Mouse (Mus musculus): ENCODE measurements at regions not wholly inside any gene's neighbourhood (a gene's known extent, or its start where the extent isn't known, plus 50 kb on each side); places are given as distances from the start of the nearest gene placed in this dataset.

GRCm38 (mm10) chr4:31167431-31167830 is 796.5 kb upstream of the Map3k7 start:
- no peaks in the 10 kb centered on the region for H3K4me1 ChIP-seq (ENCODE audit: control insufficient read depth, insufficient read depth, insufficient read length, low read length)
- H3K4me3 ChIP-seq (ENCODE audit: insufficient read depth, low read depth, low read length): no peak overlapping the region
- H3K27ac ChIP-seq (replicated peaks; ENCODE audit: low read depth, low read length): no peak overlapping the region

GRCm38 (mm10) chr4:31168357-31168756 is 795.5 kb upstream of the Map3k7 start:
- Histone ChIP-seq H3K4me3 (ENCODE audit: insufficient read depth, low read depth, low read length) (no peak overlapping the region), H3K27ac (replicated peaks; ENCODE audit: low read depth, low read length) (no peak overlapping the region), H3K4me1 (ENCODE audit: control insufficient read depth, insufficient read depth, insufficient read length, low read length) (no peaks in the 10 kb centered on the region)

DNA sequence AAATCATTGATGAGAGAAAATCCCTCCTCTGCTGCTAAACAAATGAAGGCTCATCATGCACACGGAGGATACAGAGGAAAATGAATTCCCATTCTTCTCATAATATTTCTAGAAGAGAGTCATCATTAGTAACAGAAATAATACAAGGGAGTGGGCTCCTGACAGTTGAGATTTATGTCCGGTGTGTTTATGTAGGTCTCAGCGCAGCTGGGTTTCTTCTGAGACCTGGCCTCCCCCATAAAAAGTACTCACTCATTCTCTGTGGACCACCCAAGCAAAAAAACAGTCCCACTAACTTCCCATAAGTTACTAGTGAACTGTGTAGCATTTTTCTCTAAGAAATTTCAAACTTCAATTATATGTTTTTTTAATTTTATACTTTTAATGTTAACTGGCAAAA is 792.7 kb upstream of the Map3k7 start:
- no peak overlapping the region for H3K4me3 ChIP-seq (ENCODE audit: insufficient read depth, low read depth, low read length)
- no peak overlapping the region for H3K27ac ChIP-seq (replicated peaks; ENCODE audit: low read depth, low read length)
- H3K4me1 ChIP-seq (ENCODE audit: control insufficient read depth, insufficient read depth, insufficient read length, low read length): no peaks in the 10 kb centered on the region

- Histone ChIP-seq H3K27ac (replicated peaks; ENCODE audit: low read depth, low read length) (no peak overlapping the region), H3K4me3 (ENCODE audit: insufficient read depth, low read depth, low read length) (no peak overlapping the region), H3K4me1 (ENCODE audit: control insufficient read depth, insufficient read depth, insufficient read length, low read length) (no peaks in the 10 kb centered on the region)
Observed at GRCm38 (mm10) chr4:31197852-31198251, 766.0 kb upstream of the Map3k7 start.

- Histone ChIP-seq H3K27ac (replicated peaks; ENCODE audit: low read depth, low read length) (no peak overlapping the region), H3K4me3 (ENCODE audit: insufficient read depth, low read depth, low read length) (no peak overlapping the region), H3K4me1 (ENCODE audit: control insufficient read depth, insufficient read depth, insufficient read length, low read length) (no peaks in the 10 kb centered on the region)
Observed at GRCm38 (mm10) chr4:31203286-31203685, 760.6 kb upstream of the Map3k7 start.

- Histone ChIP-seq H3K4me3 (ENCODE audit: insufficient read depth, low read depth, low read length) (no peak overlapping the region), H3K4me1 (ENCODE audit: control insufficient read depth, insufficient read depth, insufficient read length, low read length) (no peaks in the 10 kb centered on the region), H3K27ac (replicated peaks; ENCODE audit: low read depth, low read length) (no peak overlapping the region)
Observed at GRCm38 (mm10) chr4:31205332-31205970, 758.4 kb upstream of the Map3k7 start.

DNA sequence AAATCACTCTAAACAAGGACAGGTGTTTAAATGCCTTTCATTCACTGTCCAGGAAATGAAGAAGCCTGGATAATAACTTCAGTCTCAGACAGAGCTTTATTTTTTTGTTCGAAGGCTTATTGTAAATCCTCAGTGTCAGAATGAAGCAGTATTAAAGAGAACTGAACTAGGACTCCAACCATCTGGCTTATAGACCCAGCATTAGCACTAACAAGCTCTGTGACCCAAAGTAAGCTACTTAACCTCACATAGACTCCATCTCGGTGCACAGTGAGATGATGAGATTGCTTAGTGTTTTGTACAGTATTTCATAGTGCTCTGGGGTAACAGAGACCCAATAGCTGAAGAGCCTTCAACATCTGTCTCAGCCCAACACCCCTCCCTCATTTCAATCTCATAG is 738.2 kb upstream of the Map3k7 start:
- Histone ChIP-seq H3K4me3 (ENCODE audit: insufficient read depth, low read depth, low read length) (no peak overlapping the region), H3K4me1 (ENCODE audit: control insufficient read depth, insufficient read depth, insufficient read length, low read length) (no peaks in the 10 kb centered on the region), H3K27ac (replicated peaks; ENCODE audit: low read depth, low read length) (no peak overlapping the region)

- no peak overlapping the region for H3K4me3 ChIP-seq (ENCODE audit: insufficient read depth, low read depth, low read length)
- H3K27ac ChIP-seq (replicated peaks; ENCODE audit: low read depth, low read length): no peak overlapping the region
- H3K4me1 ChIP-seq (ENCODE audit: control insufficient read depth, insufficient read depth, insufficient read length, low read length): no peaks in the 10 kb centered on the region
Observed at GRCm38 (mm10) chr4:31268825-31269495, 694.9 kb upstream of the Map3k7 start.

- Histone ChIP-seq H3K4me3 (ENCODE audit: insufficient read depth, low read depth, low read length) (no peak overlapping the region), H3K27ac (replicated peaks; ENCODE audit: low read depth, low read length) (no peak overlapping the region), H3K4me1 (ENCODE audit: control insufficient read depth, insufficient read depth, insufficient read length, low read length) (no peaks in the 10 kb centered on the region)
Observed at GRCm38 (mm10) chr4:31274131-31274530, 689.8 kb upstream of the Map3k7 start.

DNA sequence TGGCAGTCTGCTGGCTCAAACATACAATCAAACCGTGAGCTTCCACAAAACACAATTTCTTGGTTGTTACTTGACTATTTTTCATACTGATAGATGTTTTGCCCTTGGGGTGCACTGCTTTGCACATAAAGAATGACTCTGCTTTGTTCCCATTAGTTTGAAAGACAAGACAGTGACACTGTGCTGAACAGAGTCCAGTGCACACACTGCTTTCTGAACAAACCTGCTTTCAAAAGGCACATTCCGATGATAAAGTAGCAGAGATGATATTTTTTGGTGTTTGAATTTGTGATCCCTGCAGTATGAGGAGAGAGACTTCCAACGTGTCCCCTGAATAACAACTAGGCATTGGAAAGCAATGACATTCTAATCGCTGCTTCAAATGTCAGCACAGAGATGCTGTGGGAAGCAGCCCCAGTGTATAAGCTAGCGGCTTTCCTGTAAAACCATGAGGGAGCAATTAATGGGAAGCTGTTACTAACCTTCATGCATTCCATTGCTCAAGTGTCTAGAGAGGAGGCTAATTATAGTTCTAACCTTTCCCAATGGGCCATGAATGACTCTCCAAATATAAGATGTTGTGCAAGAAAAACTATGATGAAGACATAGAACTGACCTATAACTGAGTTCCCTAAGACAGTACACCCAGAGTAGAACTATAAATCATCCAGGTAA is 673.5 kb upstream of the Map3k7 start:
- Histone ChIP-seq H3K4me3 (ENCODE audit: insufficient read depth, low read depth, low read length) (no peak overlapping the region), H3K4me1 (ENCODE audit: control insufficient read depth, insufficient read depth, insufficient read length, low read length) (no peaks in the 10 kb centered on the region), H3K27ac (replicated peaks; ENCODE audit: low read depth, low read length) (no peak overlapping the region)

DNA sequence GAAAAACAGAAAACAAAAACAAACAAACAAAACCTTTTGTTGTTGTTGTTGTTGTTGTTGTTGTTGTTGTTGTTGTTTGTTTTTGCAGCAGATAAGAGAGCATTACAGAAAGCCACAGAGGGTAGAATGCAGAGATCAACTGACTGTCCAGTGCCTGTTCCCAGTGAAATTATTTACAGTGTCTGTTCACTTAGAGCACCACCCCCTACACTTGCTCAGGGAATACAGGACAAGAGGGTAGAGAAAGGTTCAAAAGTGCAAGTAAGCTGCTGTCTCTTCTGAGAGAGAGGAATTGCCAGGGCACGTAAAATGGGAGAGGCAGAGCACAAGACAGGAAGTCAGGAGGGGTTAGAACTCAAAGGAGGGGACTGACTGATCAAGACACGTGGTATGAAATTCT is 670.1 kb upstream of the Map3k7 start:
- no peak overlapping the region for H3K27ac ChIP-seq (replicated peaks; ENCODE audit: low read depth, low read length)
- H3K4me1 ChIP-seq (ENCODE audit: control insufficient read depth, insufficient read depth, insufficient read length, low read length): no peaks in the 10 kb centered on the region
- no peak overlapping the region for H3K4me3 ChIP-seq (ENCODE audit: insufficient read depth, low read depth, low read length)

DNA sequence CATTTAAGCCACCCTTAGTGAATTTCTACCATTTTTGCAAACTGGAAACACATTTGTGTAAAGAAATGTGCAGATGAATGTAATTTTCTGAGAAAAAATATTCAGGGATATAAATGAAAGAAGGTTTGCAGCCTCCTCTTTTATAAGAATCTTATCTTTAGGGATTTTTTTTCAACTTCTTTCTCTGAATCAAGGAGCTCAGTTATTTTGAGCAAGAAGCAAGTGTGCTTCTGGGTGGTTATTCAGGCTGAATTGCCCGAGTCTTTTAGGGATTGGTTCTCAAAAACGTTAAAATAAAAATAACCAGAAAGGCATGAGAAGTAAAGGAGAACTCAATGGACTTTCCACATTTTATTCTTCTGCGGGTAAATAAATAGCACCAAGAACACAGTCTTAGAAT is 666.0 kb upstream of the Map3k7 start:
- no peak overlapping the region for H3K4me3 ChIP-seq (ENCODE audit: insufficient read depth, low read depth, low read length)
- no peaks in the 10 kb centered on the region for H3K4me1 ChIP-seq (ENCODE audit: control insufficient read depth, insufficient read depth, insufficient read length, low read length)
- H3K27ac ChIP-seq (replicated peaks; ENCODE audit: low read depth, low read length): no peak overlapping the region

DNA sequence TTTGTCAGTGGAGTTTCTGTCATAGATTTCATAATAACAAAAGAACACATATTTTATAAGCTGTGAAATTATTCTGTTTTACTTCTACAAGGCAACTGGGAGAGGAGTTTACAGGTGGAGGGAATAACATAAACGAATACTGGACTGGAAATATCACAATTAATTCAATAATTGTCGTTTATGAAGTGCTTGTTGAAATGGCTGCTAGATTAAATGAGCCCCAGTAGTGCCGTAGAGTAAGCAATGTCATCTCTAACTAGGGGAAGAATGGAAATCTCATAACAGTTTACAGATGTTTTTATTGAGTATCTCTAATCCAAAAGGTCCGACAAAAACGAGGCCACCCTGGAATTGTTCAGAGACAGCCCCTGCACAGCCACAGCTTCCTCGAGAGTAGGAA is 644.6 kb upstream of the Map3k7 start:
- H3K4me3 ChIP-seq (ENCODE audit: insufficient read depth, low read depth, low read length): no peak overlapping the region
- no peaks in the 10 kb centered on the region for H3K4me1 ChIP-seq (ENCODE audit: control insufficient read depth, insufficient read depth, insufficient read length, low read length)
- H3K27ac ChIP-seq (replicated peaks; ENCODE audit: low read depth, low read length): no peak overlapping the region

DNA sequence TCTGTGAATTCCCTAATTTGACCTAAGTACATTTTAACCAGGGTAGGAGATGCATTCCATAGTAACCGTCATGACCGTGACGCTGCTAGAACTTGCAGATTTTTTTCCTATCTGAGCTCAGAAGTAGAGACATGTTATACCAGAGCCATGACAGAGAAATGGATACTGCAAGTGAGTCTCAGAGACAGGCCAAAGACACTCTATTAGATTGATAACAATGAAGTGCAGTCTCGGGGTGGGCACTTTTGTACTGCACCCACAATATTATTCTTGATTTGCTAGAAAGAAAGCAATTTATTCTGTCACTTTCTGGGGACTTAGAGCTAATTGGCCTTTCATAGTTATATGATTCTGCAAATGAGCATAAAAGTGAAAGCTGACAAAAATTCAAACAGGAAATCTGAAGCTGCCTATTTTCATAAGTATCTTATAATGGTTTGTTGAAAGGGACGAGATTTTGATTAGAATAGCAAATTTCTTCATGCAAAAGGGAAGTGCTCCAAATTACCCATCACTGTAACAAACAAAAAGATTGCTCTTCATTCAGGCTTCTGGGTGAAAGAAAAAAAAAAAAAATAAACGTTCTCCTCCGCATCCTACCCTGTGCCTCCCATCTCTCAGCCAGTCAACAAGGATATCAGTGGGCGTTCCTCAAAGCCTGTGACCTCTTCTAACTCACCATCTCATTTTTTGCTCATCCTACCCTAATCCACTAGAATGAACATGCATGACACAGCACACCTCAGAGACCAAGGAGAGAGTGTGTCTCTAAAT is 643.0 kb upstream of the Map3k7 start:
- H3K27ac ChIP-seq (replicated peaks; ENCODE audit: low read depth, low read length): no peak overlapping the region
- no peaks in the 10 kb centered on the region for H3K4me1 ChIP-seq (ENCODE audit: control insufficient read depth, insufficient read depth, insufficient read length, low read length)
- H3K4me3 ChIP-seq (ENCODE audit: insufficient read depth, low read depth, low read length): no peak overlapping the region

DNA sequence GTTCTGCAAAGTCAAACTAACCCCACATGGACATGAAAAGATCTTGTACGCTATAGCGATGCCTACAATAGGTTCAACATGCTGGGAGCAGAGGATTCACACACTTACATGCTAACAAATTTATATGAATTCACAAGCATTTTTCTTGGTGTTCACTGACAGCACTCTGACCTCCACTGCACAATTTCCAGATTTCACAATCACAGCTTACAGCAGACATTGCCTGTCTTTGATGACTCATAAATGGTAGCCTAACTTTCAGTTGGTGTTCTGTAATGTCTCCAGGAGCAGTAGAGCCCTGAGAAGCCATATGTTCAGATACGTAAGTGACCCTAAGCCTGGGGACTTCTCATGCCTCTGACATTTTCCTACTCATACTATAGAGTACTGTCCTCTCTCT is 640.1 kb upstream of the Map3k7 start:
- Histone ChIP-seq H3K4me3 (ENCODE audit: insufficient read depth, low read depth, low read length) (no peak overlapping the region), H3K4me1 (ENCODE audit: control insufficient read depth, insufficient read depth, insufficient read length, low read length) (no peaks in the 10 kb centered on the region), H3K27ac (replicated peaks; ENCODE audit: low read depth, low read length) (no peak overlapping the region)
